Mouse (Mus musculus) neural tube, embryonic 14.5 days (tissue): ENCODE results near the gene Dpy19l3. TPM values are rescaled to one million over a fixed set of nuclear protein-coding genes. Genes with fewer than 3 reads are reported as not detected.

Experiments
- ATAC-seq: fragments of 200-750 bp; cut with Nextera tagmentation; 2 replicates; pipeline ENCODE4 v1.8.0; 2017; ENCODE audit warnings: low read depth, mild to moderate bottlenecking, moderate TSS enrichment, moderate library complexity
- H3K27ac ChIP-seq: fragments of 300-500 bp; sonication (generic); 2 replicates; pipeline ENCODE4 v1.5.1; 2014; ENCODE audit warnings: low read depth, mild to moderate bottlenecking, control low read depth, low read length, moderate library complexity, mixed read lengths
- H3K27me3 ChIP-seq: fragments of 300-500 bp; sonication (generic); 2 replicates; pipeline ENCODE4 v1.6.1; 2014; ENCODE audit warnings: low read length; ENCODE audit not compliant: control insufficient read depth, insufficient read depth
- H3K36me3 ChIP-seq: fragments of 300-500 bp; sonication (generic); 2 replicates; pipeline ENCODE4 v1.6.1; 2014; ENCODE audit warnings: low read length, mixed read lengths; ENCODE audit not compliant: control insufficient read depth, insufficient read depth
- H3K4me1 ChIP-seq: fragments of 300-500 bp; sonication (generic); 2 replicates; pipeline ENCODE4 v1.6.1; 2014; ENCODE audit warnings: low read length; ENCODE audit not compliant: control insufficient read depth, insufficient read depth
- H3K4me2 ChIP-seq: fragments of 300-500 bp; sonication (generic); 2 replicates; pipeline ENCODE4 v1.6.1; 2014; ENCODE audit warnings: mild to moderate bottlenecking, low read depth, low read length, control low read depth
- H3K4me3 ChIP-seq: fragments of 300-500 bp; sonication (generic); 2 replicates; pipeline ENCODE4 v1.5.1; 2014; ENCODE audit warnings: low read depth, low read length, control low read depth, mixed read lengths
- H3K9ac ChIP-seq: fragments of 300-500 bp; sonication (generic); replicated peaks from 2 replicates; pipeline ENCODE4 v1.6.1; 2014; ENCODE audit warnings: low read depth, mild to moderate bottlenecking, control low read depth, low read length, mixed read lengths
- H3K9me3 ChIP-seq: fragments of 300-500 bp; sonication (generic); 2 replicates; pipeline ENCODE4 v1.6.1; 2016; ENCODE audit warnings: low read length; ENCODE audit not compliant: control insufficient read depth
- WGBS: fragments of 180-500 bp; shearing (Covaris S2); extraction: QIAGEN DNeasy Blood & Tissue Kit; methylation state at CpG from one replicate; pipeline ENCODE4 v1.1.7; 2014; 5-methylcytosine and 5-hydroxymethylcytosine counted together
- polyA plus RNA-seq: library from polyadenylated mRNA; unstranded; fragments of >200 nt; fragmentation: Nextera tagmentation; extraction: Ambion mirVana; gene quantifications from 2 replicates; pipeline ENCODE4 v1.2.1, GENCODE M21; 2014

Dpy19l3 gene
- polyA plus RNA-seq, 1 experiment from 2014 or later = 62.2 TPM

GRCm38 (mm10) chr7:35640072-35640471 lies 114.2 kb downstream of the Dpy19l3 start:
- Histone ChIP-seq H3K4me2 (no peak overlapping the region), H3K9me3 (no peaks in the 10 kb centered on the region), H3K4me1 (no peaks in the 10 kb centered on the region), H3K36me3 (peaks cover 49% of the 10 kb centered on the region), H3K9ac (no peak overlapping the region), H3K4me3 (no peak overlapping the region), H3K27ac (no peak overlapping the region), H3K27me3 (no peaks in the 10 kb centered on the region)
- no peak for ATAC-seq
- WGBS = 87% methylated on average over 6 of the region's 6 CpGs

- ATAC-seq = no peak
- 96% methylated on average over 9 of the region's 9 CpGs for WGBS
- Histone ChIP-seq H3K27me3 (no peaks in the 10 kb centered on the region), H3K9me3 (no peaks in the 10 kb centered on the region), H3K9ac (no peak overlapping the region), H3K36me3 (peaks cover 38% of the 10 kb centered on the region), H3K4me3 (no peak overlapping the region), H3K4me1 (no peaks in the 10 kb centered on the region), H3K27ac (no peak overlapping the region), H3K4me2 (no peak overlapping the region)
Measured at GRCm38 (mm10) chr7:35636874-35637273, 117.4 kb downstream of the Dpy19l3 start.

GRCm38 (mm10) chr7:35636229-35636628 lies 118.0 kb downstream of the Dpy19l3 start:
- H3K4me3 ChIP-seq = no peak overlapping the region
- 76% methylated on average over 6 of the region's 6 CpGs for WGBS
- no peak overlapping the region for H3K4me2 ChIP-seq
- H3K27ac ChIP-seq = no peak overlapping the region
- ATAC-seq = no peak
- peaks cover 37% of the 10 kb centered on the region for H3K36me3 ChIP-seq
- H3K4me1 ChIP-seq = no peaks in the 10 kb centered on the region
- H3K9ac ChIP-seq = no peak overlapping the region
- H3K9me3 ChIP-seq = no peaks in the 10 kb centered on the region
- no peaks in the 10 kb centered on the region for H3K27me3 ChIP-seq

Other genes starting within 250 kb of the Dpy19l3 start
- gene Tdrd12, start 216.7 kb downstream of the Dpy19l3 start, polyA plus RNA-seq = 0.50 and 1.1 TPM in 2 replicates
- gene Nudt19, start 198.2 kb downstream of the Dpy19l3 start, polyA plus RNA-seq = 107 and 137 TPM in 2 replicates
- gene Rgs9bp, start 168.9 kb downstream of the Dpy19l3 start, polyA plus RNA-seq = 0.08 and 0.30 TPM in 2 replicates
- gene Ankrd27, start 168.2 kb downstream of the Dpy19l3 start, polyA plus RNA-seq = 18.5 TPM in 2 replicates
- gene Pdcd5, start 106.9 kb downstream of the Dpy19l3 start, polyA plus RNA-seq = 285 and 291 TPM in 2 replicates
- 12.1 and 18.0 TPM in 2 replicates for gene Zfp507, start 48.5 kb upstream of the Dpy19l3 start, polyA plus RNA-seq